Mouse (Mus musculus): Measurements from ENCODE around the gene Ptf1a.

Ptf1a gene

GRCm38 (mm10) chr2:19452531-19453055 lies 7.1 kb downstream of the Ptf1a start:
- DNase-seq (ENCODE audit: extremely low read depth, low read depth): no peak

- no peak for DNase-seq (ENCODE audit: extremely low read depth, low read depth)
Observed at GRCm38 (mm10) chr2:19455228-19455627, 9.8 kb downstream of the Ptf1a start.

GRCm38 (mm10) chr2:19455857-19456482 lies 10.5 kb downstream of the Ptf1a start:
- no peak for DNase-seq (ENCODE audit: extremely low read depth, low read depth)

- no peak for DNase-seq (ENCODE audit: extremely low read depth, low read depth)
Observed at GRCm38 (mm10) chr2:19458785-19459184, 13.3 kb downstream of the Ptf1a start.

GRCm38 (mm10) chr2:19461940-19462339 lies 16.5 kb downstream of the Ptf1a start:
- DNase-seq (ENCODE audit: extremely low read depth, low read depth): no peak

GRCm38 (mm10) chr2:19490262-19490661 lies 44.8 kb downstream of the Ptf1a start:
- no peak for DNase-seq (ENCODE audit: extremely low read depth, low read depth)

Data from MEL-GATA-1-ER (cell line).